Mouse (Mus musculus) midbrain, postnatal 0 days (tissue): ENCODE measurements around the gene Gzmm. TPM values are rescaled to one million over a fixed set of nuclear protein-coding genes. Genes with fewer than 3 reads are reported as not detected.

ENCODE experiments used
- ATAC-seq: fragments of 200-750 bp; cut with Nextera tagmentation; 2 replicates; pipeline ENCODE4 v1.8.0; 2017; ENCODE audit warnings: moderate number of reproducible peaks, mild to moderate bottlenecking, moderate TSS enrichment, moderate library complexity; ENCODE audit not compliant: low FRiP score
- DNase-seq: peaks from one replicate; pipeline ENCODE4 v3.0.0-alpha.2; 2015; ENCODE audit warnings: low spot score
- H3K27ac ChIP-seq: fragments of 300-500 bp; sonication (generic); 2 replicates; pipeline ENCODE4 v1.5.1; 2014; ENCODE audit warnings: low read depth, mild to moderate bottlenecking, low read length, mixed read lengths
- H3K27me3 ChIP-seq: fragments of 300-500 bp; sonication (generic); 2 replicates; pipeline ENCODE4 v1.6.1; 2014; ENCODE audit warnings: low read length, control low read depth, mixed read lengths; ENCODE audit not compliant: insufficient read depth
- H3K36me3 ChIP-seq: fragments of 300-500 bp; sonication (generic); 2 replicates; pipeline ENCODE4 v1.6.1; 2014; ENCODE audit warnings: low read length, control low read depth, mixed read lengths; ENCODE audit not compliant: insufficient read depth
- H3K4me1 ChIP-seq: fragments of 300-500 bp; sonication (generic); 2 replicates; pipeline ENCODE4 v1.6.1; 2014; ENCODE audit warnings: mild to moderate bottlenecking, control low read depth, antibody characterized with exemption, low read length, mixed read lengths; ENCODE audit not compliant: insufficient read depth
- H3K4me2 ChIP-seq: fragments of 300-500 bp; sonication (generic); 2 replicates; pipeline ENCODE4 v1.6.1; 2014; ENCODE audit warnings: low read depth, mild to moderate bottlenecking, low read length, mixed read lengths; ENCODE audit not compliant: poor library complexity, severe bottlenecking
- H3K4me3 ChIP-seq: fragments of 300-500 bp; sonication (generic); 2 replicates; pipeline ENCODE4 v1.5.1; 2014; ENCODE audit warnings: low read depth, mild to moderate bottlenecking, low read length, moderate library complexity
- H3K9ac ChIP-seq: fragments of 300-500 bp; sonication (generic); replicated peaks from 2 replicates; pipeline ENCODE4 v1.6.1; 2014; ENCODE audit warnings: mild to moderate bottlenecking, low read length, moderate library complexity, mixed read lengths; ENCODE audit not compliant: poor library complexity, severe bottlenecking
- H3K9me3 ChIP-seq: fragments of 300-500 bp; sonication (generic); 2 replicates; pipeline ENCODE4 v1.6.1; 2016; ENCODE audit warnings: low read length, control low read depth
- CTCF ChIP-seq: IDR thresholded peaks from 2 replicates; pipeline ENCODE4 v1.5.1; 2016; ENCODE audit warnings: antibody characterized with exemption, mild to moderate bottlenecking
- WGBS: fragments of 180-500 bp; shearing (Covaris S2); extraction: QIAGEN DNeasy Blood & Tissue Kit; methylation state at CpG from one replicate; pipeline ENCODE4 v1.1.7; 2014; 5-methylcytosine and 5-hydroxymethylcytosine counted together
- polyA plus RNA-seq: library from polyadenylated mRNA; unstranded; fragments of >200 nt; fragmentation: Nextera tagmentation; extraction: Ambion mirVana; gene quantifications from 2 replicates; pipeline ENCODE4 v1.2.1, GENCODE M21; 2015
- total RNA-seq: library from RNA; depleted of rRNA; stranded (reverse); fragments of >200 nt; gene quantifications from 2 replicates; pipeline ENCODE4 v1.2.3, GENCODE M21; 2014

Gene Gzmm
- total and polyA plus RNA-seq, 2 experiments from 2014 or later, result 0.66 to 1.2 TPM

GRCm38 (mm10) chr10:79712029-79712428 lies 23.2 kb downstream of the Gzmm start:
- no peaks in the 10 kb centered on the region; the same call in 1 of the 2 replicates for H3K4me1 ChIP-seq
- no peak overlapping the region for H3K27ac ChIP-seq
- no peaks in the 10 kb centered on the region for H3K27me3 ChIP-seq
- ATAC-seq (no peak), DNase-seq (no peak)
- peaks cover 33% of the 10 kb centered on the region for H3K36me3 ChIP-seq
- H3K9ac ChIP-seq, result no peak overlapping the region
- TF ChIP-seq CTCF, result peak; percentile 50
- 84% methylated on average over 1 of the region's 1 CpGs for WGBS
- no peaks in the 10 kb centered on the region for H3K9me3 ChIP-seq
- no peak overlapping the region for H3K4me3 ChIP-seq
- H3K4me2 ChIP-seq, result no peak overlapping the region

GRCm38 (mm10) chr10:79712499-79713126 lies 23.8 kb downstream of the Gzmm start:
- no peak overlapping the region for H3K27ac ChIP-seq
- no peaks in the 10 kb centered on the region for H3K27me3 ChIP-seq
- ATAC-seq, result no peak
- H3K9me3 ChIP-seq, result no peaks in the 10 kb centered on the region
- H3K36me3 ChIP-seq, result peaks cover 33% of the 10 kb centered on the region
- H3K4me2 ChIP-seq, result no peak overlapping the region
- no peak overlapping the region for H3K9ac ChIP-seq
- no peaks in the 10 kb centered on the region; the same call in 1 of the 2 replicates for H3K4me1 ChIP-seq
- WGBS, result 13% methylated on average over 4 of the region's 6 CpGs
- H3K4me3 ChIP-seq, result no peak overlapping the region
- peak; percentile 87 for DNase-seq
- peak; percentile 79 for TF ChIP-seq CTCF

- ATAC-seq (no peak), DNase-seq (no peak)
- Histone ChIP-seq H3K4me2 (no peak overlapping the region), H3K4me3 (no peak overlapping the region), H3K9ac (no peak overlapping the region), H3K27me3 (no peaks in the 10 kb centered on the region), H3K27ac (no peak overlapping the region), H3K9me3 (no peaks in the 10 kb centered on the region), H3K36me3 (peaks cover 33% of the 10 kb centered on the region), H3K4me1 (no peaks in the 10 kb centered on the region; the same call in 1 of the 2 replicates)
- no peak for TF ChIP-seq CTCF
- WGBS, result 15% methylated on average over 1 of the region's 1 CpGs
Observed at GRCm38 (mm10) chr10:79713163-79713562, 24.3 kb downstream of the Gzmm start.

GRCm38 (mm10) chr10:79714996-79715395 lies 26.2 kb downstream of the Gzmm start:
- Histone ChIP-seq H3K27ac (no peak overlapping the region), H3K36me3 (peaks cover 19% of the 10 kb centered on the region), H3K27me3 (no peaks in the 10 kb centered on the region), H3K4me1 (no peaks in the 10 kb centered on the region; the same call in 1 of the 2 replicates), H3K9me3 (no peaks in the 10 kb centered on the region), H3K4me2 (no peak overlapping the region), H3K4me3 (no peak overlapping the region), H3K9ac (no peak overlapping the region)
- ATAC-seq (no peak), DNase-seq (peak; percentile 53)
- no peak for TF ChIP-seq CTCF
- WGBS, result 63% methylated on average over 4 of the region's 4 CpGs

- peak within 1 kb of the TSS; percentile 83 for H3K4me3 ChIP-seq
- peak; percentile 55 for ATAC-seq
- no peaks in the 10 kb centered on the region; the same call in 1 of the 2 replicates for H3K4me1 ChIP-seq
- peak within 1 kb of the TSS; percentile 66 for H3K4me2 ChIP-seq
- no peak for TF ChIP-seq CTCF
- peak within 1 kb of the TSS; percentile 63 for H3K27ac ChIP-seq
- H3K27me3 ChIP-seq, result no peaks in the 10 kb centered on the region
- peak within 1 kb of the TSS; percentile 84 for H3K9ac ChIP-seq
- WGBS, result 2% methylated on average over 34 of the region's 91 CpGs
- no peak for DNase-seq
- no peaks in the 10 kb centered on the region for H3K9me3 ChIP-seq
- peaks cover 5% of the 10 kb centered on the region for H3K36me3 ChIP-seq
Observed at GRCm38 (mm10) chr10:79716254-79716987, 27.6 kb downstream of the Gzmm start, which contains the start of gene Hcn2. TSS of gene Hcn2 (plus strand) at chr10:79716634.

- H3K27ac ChIP-seq, result peak overlapping the region; percentile 63
- DNase-seq, result no peak
- 2% methylated on average over 21 of the region's 44 CpGs for WGBS
Observed at GRCm38 (mm10) chr10:79716988-79717355, 28.2 kb downstream of the Gzmm start.

More at GRCm38 (mm10) chr10:79716988-79717355, 28.2 kb downstream of the Gzmm start:
- Histone ChIP-seq H3K27me3 (no peaks in the 10 kb centered on the region), H3K36me3 (no peaks in the 10 kb centered on the region), H3K4me3 (peak overlapping the region; percentile 83), H3K4me2 (peak overlapping the region; percentile 66), H3K4me1 (no peaks in the 10 kb centered on the region; the same call in 1 of the 2 replicates), H3K9ac (peak overlapping the region; percentile 84), H3K9me3 (no peaks in the 10 kb centered on the region)
- no peak for TF ChIP-seq CTCF
- peak; percentile 20 for ATAC-seq
